In the genomic region with DNA sequence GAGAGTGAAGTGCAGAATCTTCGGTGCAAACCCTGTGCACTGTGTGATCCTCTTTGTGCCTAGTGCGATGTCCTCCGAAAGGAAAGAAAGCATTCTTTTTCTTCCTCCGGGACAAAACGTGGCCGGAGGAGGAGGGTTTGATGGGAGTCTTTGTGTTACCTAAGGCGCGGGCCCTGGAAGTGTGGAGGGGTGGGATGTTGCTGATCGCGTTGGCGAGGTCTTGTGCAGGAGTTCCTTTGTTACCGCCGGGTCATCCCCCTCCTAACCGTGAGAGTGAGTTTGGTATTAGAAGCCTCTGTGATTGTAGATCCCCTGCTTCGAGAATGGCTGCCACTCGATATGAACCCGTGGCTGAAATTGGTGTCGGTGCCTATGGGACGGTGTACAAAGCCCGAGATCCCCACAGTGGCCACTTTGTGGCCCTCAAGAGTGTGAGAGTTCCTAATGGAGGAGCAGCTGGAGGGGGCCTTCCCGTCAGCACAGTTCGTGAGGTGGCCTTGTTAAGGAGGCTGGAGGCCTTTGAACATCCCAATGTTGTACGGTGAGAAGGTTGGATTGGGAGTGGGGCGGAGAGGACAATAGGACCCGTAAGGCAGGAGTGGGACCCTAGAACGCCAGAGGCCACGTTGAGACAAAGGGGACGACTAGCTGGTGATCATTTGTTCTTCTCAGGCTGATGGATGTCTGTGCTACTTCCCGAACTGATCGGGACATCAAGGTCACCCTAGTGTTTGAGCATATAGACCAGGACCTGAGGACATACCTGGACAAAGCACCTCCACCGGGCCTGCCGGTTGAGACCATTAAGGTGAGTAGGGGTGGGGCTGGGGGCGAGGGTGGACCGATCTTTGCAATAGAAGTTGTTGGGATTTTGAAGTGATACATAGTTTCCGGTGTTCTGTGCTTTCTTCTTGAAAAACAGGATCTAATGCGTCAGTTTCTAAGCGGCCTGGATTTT, we compare ENCODE assay signal across 8 mouse cellular contexts. TPM values are rescaled to one million over a fixed set of nuclear protein-coding genes. Genes with fewer than 3 reads are reported as not detected.
DNase-seq lines count a peak whose midpoint lies in the region; ATAC-seq and TF ChIP-seq lines count a peak whose summit lies in the region.

No protein-coding gene starts in this region.

- DNase-seq in kidney, adult 2 months: no peak
- DNase-seq in kidney, postnatal 4 days: no peak
- DNase-seq in limb, embryonic 10.5 days (ENCODE audit: low spot score): peak; percentile 53
- DNase-seq in layer of hippocampus, postnatal 14 days (ENCODE audit: low spot score in 2 of 2): no peak
- no peak for DNase-seq in gastrocnemius, postnatal 4 days (ENCODE audit: low spot score in 2 of 2)

- peaks cover 3% of the 10 kb centered on the region for H3K4me1 ChIP-seq in kidney, adult 2 months (ENCODE audit: control insufficient read depth, insufficient read depth, low read length)
- H3K4me1 ChIP-seq in E14TG2a.4 (replicated peaks; ENCODE audit: low read depth, low read length): peaks cover 75% of the 10 kb centered on the region
- peaks cover 37% of the 10 kb centered on the region for H3K4me1 ChIP-seq in embryonic facial prominence, embryonic 13.5 days
- H3K4me1 ChIP-seq in limb, embryonic 10.5 days: peaks cover 44% of the 10 kb centered on the region
- peaks cover 56% of the 10 kb centered on the region for H3K4me1 ChIP-seq in neural tube, embryonic 15.5 days

- H3K9ac ChIP-seq in embryonic facial prominence, embryonic 13.5 days: peak overlapping the region; percentile 97
- H3K9ac ChIP-seq in neural tube, embryonic 15.5 days (replicated peaks): peak overlapping the region; percentile 87

- TF ChIP-seq POLR2A in kidney, adult 2 months (IDR thresholded peaks at IDR 0.05; ENCODE audit: low read depth, low read length): no peak

- peaks cover 1% of the 10 kb centered on the region for H3K36me3 ChIP-seq in kidney, adult 2 months (ENCODE audit: control insufficient read depth, insufficient read depth, low read length)
- peaks cover 52% of the 10 kb centered on the region for H3K36me3 ChIP-seq in E14TG2a.4 (ENCODE audit: insufficient read depth, low read length)
- peaks cover 43% of the 10 kb centered on the region for H3K36me3 ChIP-seq in embryonic facial prominence, embryonic 13.5 days
- peaks cover 47% of the 10 kb centered on the region for H3K36me3 ChIP-seq in limb, embryonic 10.5 days
- H3K36me3 ChIP-seq in neural tube, embryonic 15.5 days: peaks cover 44% of the 10 kb centered on the region

- H3K4me2 ChIP-seq in embryonic facial prominence, embryonic 13.5 days: peak overlapping the region; percentile 91
- H3K4me2 ChIP-seq in neural tube, embryonic 15.5 days: peak overlapping the region; percentile 89

- H3K9me3 ChIP-seq in E14TG2a.4 (ENCODE audit: low read length): no peaks in the 10 kb centered on the region
- H3K9me3 ChIP-seq in embryonic facial prominence, embryonic 13.5 days: no peaks in the 10 kb centered on the region
- no peaks in the 10 kb centered on the region for H3K9me3 ChIP-seq in limb, embryonic 10.5 days (replicated peaks)
- H3K9me3 ChIP-seq in neural tube, embryonic 15.5 days (replicated peaks): no peaks in the 10 kb centered on the region

- H3K27me3 ChIP-seq in kidney, adult 2 months (replicated peaks; ENCODE audit: control insufficient read depth, insufficient read depth, low read length): no peaks in the 10 kb centered on the region
- H3K27me3 ChIP-seq in E14TG2a.4 (ENCODE audit: insufficient read depth, low read length): no peaks in the 10 kb centered on the region
- H3K27me3 ChIP-seq in embryonic facial prominence, embryonic 13.5 days: peaks cover 19% of the 10 kb centered on the region
- H3K27me3 ChIP-seq in limb, embryonic 10.5 days (ENCODE audit: low read depth, poor library complexity, severe bottlenecking): peaks cover 30% of the 10 kb centered on the region
- H3K27me3 ChIP-seq in neural tube, embryonic 15.5 days (replicated peaks): no peaks in the 10 kb centered on the region

- peak overlapping the region; percentile 84 for H3K4me3 ChIP-seq in kidney, adult 2 months (ENCODE audit: insufficient read depth, low read depth, low read length)
- H3K4me3 ChIP-seq in E14TG2a.4 (replicated peaks; ENCODE audit: low read length): peak overlapping the region; percentile 98
- H3K4me3 ChIP-seq in embryonic facial prominence, embryonic 13.5 days: peak overlapping the region; percentile 88
- peak overlapping the region; percentile 90 for H3K4me3 ChIP-seq in limb, embryonic 10.5 days
- H3K4me3 ChIP-seq in neural tube, embryonic 15.5 days (replicated peaks): peak overlapping the region; percentile 80

- TF ChIP-seq CTCF in kidney, adult 2 months (conservative IDR thresholded peaks at IDR 0.05; ENCODE audit: insufficient read depth, insufficient read length, low read depth, low read length): no peak
- TF ChIP-seq CTCF in E14TG2a.4 (conservative IDR thresholded peaks at IDR 0.05; ENCODE audit: low read length): no peak

- 9% methylated on average over 37 of the region's 37 CpGs for WGBS in kidney, adult 2 months
- WGBS in embryonic facial prominence, embryonic 13.5 days: 12% methylated on average over 37 of the region's 37 CpGs
- 18% methylated on average over 37 of the region's 37 CpGs for WGBS in limb, embryonic 10.5 days
- 13% methylated on average over 36 of the region's 37 CpGs for WGBS in neural tube, embryonic 15.5 days

- no peak; the same call in 1 of the 2 replicates for ATAC-seq in embryonic facial prominence, embryonic 13.5 days (ENCODE audit: insufficient number of reproducible peaks, insufficient read depth, low FRiP score, low TSS enrichment, low read depth)
- ATAC-seq in neural tube, embryonic 15.5 days (ENCODE audit: low FRiP score): no peak

- H3K27ac ChIP-seq in kidney, adult 2 months (ENCODE audit: insufficient read depth, low read depth, low read length): peak overlapping the region; percentile 79
- peak overlapping the region; percentile 85 for H3K27ac ChIP-seq in embryonic facial prominence, embryonic 13.5 days
- peak overlapping the region; percentile 99 for H3K27ac ChIP-seq in limb, embryonic 10.5 days
- peak overlapping the region; percentile 93 for H3K27ac ChIP-seq in neural tube, embryonic 15.5 days (replicated peaks)

RNA-seq across cellular contexts. Expression of gene Cdk4, which starts 0.9 kb away (rescaled TPM):
- 195 and 216 TPM in 2 replicates for polyA plus RNA-seq in kidney, adult 2 months (2012; rRNA removed)
- 1,992 and 2,100 TPM in 2 replicates for polyA plus RNA-seq in embryonic facial prominence, embryonic 13.5 days (2015; fragmentation: Nextera tagmentation; extraction: Ambion mirVana)
- polyA plus RNA-seq in limb, embryonic 10.5 days (2016; fragmentation: Nextera tagmentation; extraction: Ambion mirVana): 3,142 and 3,162 TPM in 2 replicates
- polyA plus RNA-seq in neural tube, embryonic 15.5 days (2015; fragmentation: Nextera tagmentation; extraction: Ambion mirVana): 551 and 796 TPM in 2 replicates
- 100 to 1,000 TPM; 120 to 123 TPM for total RNA-seq in layer of hippocampus, postnatal 14 days (2021)
- 100 to 1,000 TPM; 225 to 253 TPM for total RNA-seq in gastrocnemius, postnatal 4 days (2021)

RNA-seq across cellular contexts. Expression of gene March9, which starts 4.2 kb away (rescaled TPM):
- polyA plus RNA-seq in kidney, adult 2 months (2012; rRNA removed): 13.1 and 15.3 TPM in 2 replicates
- 1.5 and 1.6 TPM in 2 replicates for polyA plus RNA-seq in embryonic facial prominence, embryonic 13.5 days (2015; fragmentation: Nextera tagmentation; extraction: Ambion mirVana)
- polyA plus RNA-seq in limb, embryonic 10.5 days (2016; fragmentation: Nextera tagmentation; extraction: Ambion mirVana): 0.33 and 0.79 TPM in 2 replicates
- polyA plus RNA-seq in neural tube, embryonic 15.5 days (2015; fragmentation: Nextera tagmentation; extraction: Ambion mirVana): 5.9 and 7.4 TPM in 2 replicates
- 10 to 100 TPM; 31.8 to 34.9 TPM for total RNA-seq in layer of hippocampus, postnatal 14 days (2021)
- total RNA-seq in gastrocnemius, postnatal 4 days (2021): 1 to 10 TPM; 1.6 to 1.7 TPM

RNA-seq across cellular contexts. Expression of gene Tspan31, which starts 5.9 kb away (rescaled TPM):
- polyA plus RNA-seq in kidney, adult 2 months (2012; rRNA removed): 102 and 117 TPM in 2 replicates
- 176 and 179 TPM in 2 replicates for polyA plus RNA-seq in embryonic facial prominence, embryonic 13.5 days (2015; fragmentation: Nextera tagmentation; extraction: Ambion mirVana)
- polyA plus RNA-seq in limb, embryonic 10.5 days (2016; fragmentation: Nextera tagmentation; extraction: Ambion mirVana): 169 and 181 TPM in 2 replicates
- polyA plus RNA-seq in neural tube, embryonic 15.5 days (2015; fragmentation: Nextera tagmentation; extraction: Ambion mirVana): 108 and 123 TPM in 2 replicates
- total RNA-seq in layer of hippocampus, postnatal 14 days (2021): 10 to 100 TPM; 62.7 to 65.4 TPM
- 10 to 100 TPM; 39.5 to 44.3 TPM for total RNA-seq in gastrocnemius, postnatal 4 days (2021)

RNA-seq across cellular contexts. Expression of gene Agap2, which starts 10.9 kb away (rescaled TPM):
- 1.3 and 2.2 TPM in 2 replicates for polyA plus RNA-seq in kidney, adult 2 months (2012; rRNA removed)
- polyA plus RNA-seq in embryonic facial prominence, embryonic 13.5 days (2015; fragmentation: Nextera tagmentation; extraction: Ambion mirVana): 0.18 and 0.34 TPM in 2 replicates
- 0.03 TPM in 1 of 2 replicates, not detected in the other for polyA plus RNA-seq in limb, embryonic 10.5 days (2016; fragmentation: Nextera tagmentation; extraction: Ambion mirVana)
- 4.6 and 5.3 TPM in 2 replicates for polyA plus RNA-seq in neural tube, embryonic 15.5 days (2015; fragmentation: Nextera tagmentation; extraction: Ambion mirVana)
- total RNA-seq in layer of hippocampus, postnatal 14 days (2021): 100 to 1,000 TPM; 719 to 736 TPM
- total RNA-seq in gastrocnemius, postnatal 4 days (2021): 1 to 10 TPM; 1.7 to 2.6 TPM

RNA-seq across cellular contexts. Expression of gene Cyp27b1, which starts 16.1 kb away (rescaled TPM):
- 13.5 and 14.3 TPM in 2 replicates for polyA plus RNA-seq in kidney, adult 2 months (2012; rRNA removed)
- 0.08 and 0.11 TPM in 2 replicates for polyA plus RNA-seq in embryonic facial prominence, embryonic 13.5 days (2015; fragmentation: Nextera tagmentation; extraction: Ambion mirVana)
- 0.11 and 0.24 TPM in 2 replicates for polyA plus RNA-seq in limb, embryonic 10.5 days (2016; fragmentation: Nextera tagmentation; extraction: Ambion mirVana)
- polyA plus RNA-seq in neural tube, embryonic 15.5 days (2015; fragmentation: Nextera tagmentation; extraction: Ambion mirVana): 0.11 and 0.14 TPM in 2 replicates
- 1 to 10 TPM in 1 of 2 experiments, under 1 TPM in 1; 0.74 to 1.0 TPM for total RNA-seq in layer of hippocampus, postnatal 14 days (2021)
- under 1 TPM; 0.78 to 0.86 TPM for total RNA-seq in gastrocnemius, postnatal 4 days (2021)
